Mouse (Mus musculus): ENCODE results near the gene Ankrd31. TPM values are rescaled to one million over a fixed set of nuclear protein-coding genes. Genes with fewer than 3 reads are reported as not detected.
"Not testable (repeated sequence)": the region's sequence is repeated elsewhere in the genome, so short reads cannot be mapped to it uniquely, and the experiment has no call there.

Ankrd31 gene
- not detected for total RNA-seq (2021)

GRCm38 (mm10) chr13:96748109-96748845, at the start of gene Ankrd31:
Gene Ankrd31, plus strand, starts transcription at chr13:96748272.
- intact Hi-C loops (cut with DNase I): no loop called here
- DNase-seq: no peak

GRCm38 (mm10) chr13:96702567-96703278, 45.3 kb upstream of the Ankrd31 start:
- DNase-seq: no peak
- intact Hi-C loops (cut with DNase I): no loop called here

- DNase-seq: no peak
- intact Hi-C loops (cut with DNase I): no loop called here
Measured at GRCm38 (mm10) chr13:96709269-96710233, 38.5 kb upstream of the Ankrd31 start.

- no peak for DNase-seq
- intact Hi-C loops (cut with DNase I): no loop called here
Measured at GRCm38 (mm10) chr13:96716311-96716710, 31.8 kb upstream of the Ankrd31 start.

GRCm38 (mm10) chr13:96717821-96718220, 30.3 kb upstream of the Ankrd31 start:
- no peak for DNase-seq

GRCm38 (mm10) chr13:96720003-96720402, 28.1 kb upstream of the Ankrd31 start:
- no peak for DNase-seq
- intact Hi-C loops (cut with DNase I): no loop called here

More at GRCm38 (mm10) chr13:96717821-96718220, 30.3 kb upstream of the Ankrd31 start:
- intact Hi-C loops (cut with DNase I): no loop called here

- no peak for DNase-seq
- intact Hi-C loops (cut with DNase I): no loop called here
Measured at GRCm38 (mm10) chr13:96728289-96728688, 19.8 kb upstream of the Ankrd31 start.

- intact Hi-C loops (cut with DNase I): no loop called here
- no peak for DNase-seq
Measured at GRCm38 (mm10) chr13:96729146-96729545, 18.9 kb upstream of the Ankrd31 start.

- intact Hi-C loops (cut with DNase I): no loop called here
- DNase-seq: no peak
Measured at GRCm38 (mm10) chr13:96730116-96730515, 18.0 kb upstream of the Ankrd31 start.

- no peak for DNase-seq
- intact Hi-C loops (cut with DNase I): no loop called here
Measured at GRCm38 (mm10) chr13:96735175-96735574, 12.9 kb upstream of the Ankrd31 start.

- intact Hi-C loops (cut with DNase I): no loop called here
- DNase-seq: no peak
Measured at GRCm38 (mm10) chr13:96740159-96740558, 7.9 kb upstream of the Ankrd31 start.

- intact Hi-C loops (cut with DNase I): no loop called here
Measured at GRCm38 (mm10) chr13:96742871-96743270, 5.2 kb upstream of the Ankrd31 start.

GRCm38 (mm10) chr13:96746055-96746454, 2.0 kb upstream of the Ankrd31 start:
- intact Hi-C loops (cut with DNase I): no loop called here
- peak in 1 of 2 experiments; percentile 10 for DNase-seq

More at GRCm38 (mm10) chr13:96742871-96743270, 5.2 kb upstream of the Ankrd31 start:
- no peak for DNase-seq

GRCm38 (mm10) chr13:96749859-96750258, 1.8 kb downstream of the Ankrd31 start:
- intact Hi-C loops (cut with DNase I): no loop called here
- DNase-seq: no peak

GRCm38 (mm10) chr13:96760848-96761247, 12.8 kb downstream of the Ankrd31 start:
- intact Hi-C loops (cut with DNase I): no loop called here
- DNase-seq: no peak

GRCm38 (mm10) chr13:96786071-96786470, 38.0 kb downstream of the Ankrd31 start:
- DNase-seq; intact Hi-C loops (cut with DNase I): not testable (repeated sequence)

- intact Hi-C loops (cut with DNase I): no loop called here
- no peak for DNase-seq
Measured at GRCm38 (mm10) chr13:96793451-96793850, 45.4 kb downstream of the Ankrd31 start.

- intact Hi-C loops (cut with DNase I): no loop called here
Measured at GRCm38 (mm10) chr13:96795301-96795700, 47.2 kb downstream of the Ankrd31 start.

GRCm38 (mm10) chr13:96797500-96797899, 49.4 kb downstream of the Ankrd31 start:
- intact Hi-C loops (cut with DNase I): no loop called here
- no peak for DNase-seq

More at GRCm38 (mm10) chr13:96795301-96795700, 47.2 kb downstream of the Ankrd31 start:
- DNase-seq: no peak

GRCm38 (mm10) chr13:96849752-96850151, 101.7 kb downstream of the Ankrd31 start:
- intact Hi-C loops (cut with DNase I): loop anchor here (10.0 kb wide), 3 partner anchors 155 to 295 kb away; no protein-coding TSS in a partner anchor

GRCm38 (mm10) chr13:96852133-96852532, 104.1 kb downstream of the Ankrd31 start:
- DNase-seq: no peak
- intact Hi-C loops (cut with DNase I): loop anchor here (10.0 kb wide), 3 partner anchors 153 to 293 kb away; no protein-coding TSS in a partner anchor

More at GRCm38 (mm10) chr13:96849752-96850151, 101.7 kb downstream of the Ankrd31 start:
- no peak for DNase-seq

Measured in heart, postnatal 10 days (tissue).